Mouse (Mus musculus) heart, embryonic 15.5 days (tissue): ENCODE measurements around the gene Ndufv1. TPM values are rescaled to one million over a fixed set of nuclear protein-coding genes. Genes with fewer than 3 reads are reported as not detected.
"Not testable (repeated sequence)": the region's sequence is repeated elsewhere in the genome, so short reads cannot be mapped to it uniquely, and the experiment has no call there.

Experiments used
- ATAC-seq: fragments of 200-750 bp; cut with Nextera tagmentation; replicated peaks from 2 replicates; pipeline ENCODE4 v1.8.0; 2017; ENCODE audit warnings: low read depth, moderate TSS enrichment; ENCODE audit not compliant: insufficient number of reproducible peaks, insufficient read depth, low FRiP score
- H3K27ac ChIP-seq: fragments of 300-500 bp; sonication (generic); 2 replicates; pipeline ENCODE4 v1.5.1; 2015; ENCODE audit warnings: mild to moderate bottlenecking, inconsistent platforms
- H3K27me3 ChIP-seq: fragments of 300-500 bp; sonication (generic); 2 replicates; pipeline ENCODE4 v1.6.1; 2015; ENCODE audit warnings: inconsistent platforms
- H3K36me3 ChIP-seq: fragments of 300-500 bp; sonication (generic); 2 replicates; pipeline ENCODE4 v1.6.1; 2015; ENCODE audit warnings: mild to moderate bottlenecking, inconsistent platforms
- H3K4me1 ChIP-seq: fragments of 300-500 bp; sonication (generic); replicated peaks from 2 replicates; pipeline ENCODE4 v1.6.1; 2015; ENCODE audit warnings: inconsistent platforms
- H3K4me2 ChIP-seq: fragments of 300-500 bp; sonication (generic); 2 replicates; pipeline ENCODE4 v1.6.1; 2015; ENCODE audit warnings: inconsistent platforms, mild to moderate bottlenecking, moderate library complexity
- H3K4me3 ChIP-seq: fragments of 300-500 bp; sonication (generic); 2 replicates; pipeline ENCODE4 v1.5.1; 2015; ENCODE audit warnings: mild to moderate bottlenecking, inconsistent platforms
- H3K9ac ChIP-seq: fragments of 300-500 bp; sonication (generic); 2 replicates; pipeline ENCODE4 v1.6.1; 2015; ENCODE audit warnings: mild to moderate bottlenecking, inconsistent platforms
- H3K9me3 ChIP-seq: fragments of 300-500 bp; sonication (generic); replicated peaks from 2 replicates; pipeline ENCODE4 v1.6.1; 2016; ENCODE audit warnings: inconsistent platforms
- WGBS: fragments of 180-500 bp; shearing (Covaris S2); methylation state at CpG from one replicate; pipeline ENCODE4 v1.1.7; 2015; ENCODE audit warnings: mixed read lengths; 5-methylcytosine and 5-hydroxymethylcytosine counted together
- polyA plus RNA-seq: library from polyadenylated mRNA; unstranded; fragments of >200 nt; fragmentation: Nextera tagmentation; extraction: Ambion mirVana; gene quantifications from 2 replicates; pipeline ENCODE4 v1.2.1, GENCODE M21; 2015

The Ndufv1 gene
- 513 and 534 TPM in 2 replicates for polyA plus RNA-seq

GRCm38 (mm10) chr19:4012432-4013022, at the start of gene Ndufv1:
Gene Ndufv1 (minus strand): TSS chr19:4012806.
- H3K9me3 ChIP-seq: no peaks in the 10 kb centered on the region
- H3K4me3 ChIP-seq: peak within 1 kb of the TSS; percentile 77
- peak; percentile 99 for ATAC-seq
- no peaks in the 10 kb centered on the region for H3K27me3 ChIP-seq
- WGBS: under 1% methylated on average over 45 of the region's 45 CpGs
- peak within 1 kb of the TSS; percentile 82 for H3K9ac ChIP-seq
- peak within 1 kb of the TSS; percentile 62 for H3K4me2 ChIP-seq
- peak within 1 kb of the TSS; percentile 86 for H3K27ac ChIP-seq
- peaks cover 17% of the 10 kb centered on the region for H3K4me1 ChIP-seq
- peaks cover 31% of the 10 kb centered on the region for H3K36me3 ChIP-seq

- Histone ChIP-seq H3K4me3 (no peak overlapping the region), H3K27ac (no peak overlapping the region), H3K9me3 (no peaks in the 10 kb centered on the region), H3K36me3 (no peaks in the 10 kb centered on the region), H3K4me1 (peaks cover 14% of the 10 kb centered on the region), H3K27me3 (no peaks in the 10 kb centered on the region), H3K9ac (no peak overlapping the region), H3K4me2 (no peak overlapping the region)
- no peak for ATAC-seq
- WGBS: 80% methylated on average over 6 of the region's 6 CpGs
Observed at GRCm38 (mm10) chr19:4060899-4061465, 48.4 kb upstream of the Ndufv1 start.

- ATAC-seq, H3K27me3 ChIP-seq, H3K27ac ChIP-seq, H3K9ac ChIP-seq, H3K4me2 ChIP-seq, H3K4me3 ChIP-seq, H3K9me3 ChIP-seq, H3K36me3 ChIP-seq: not testable (repeated sequence)
- H3K4me1 ChIP-seq: peaks cover 21% of the 10 kb centered on the region
- WGBS: 88% methylated on average over 8 of the region's 8 CpGs
Observed at GRCm38 (mm10) chr19:4060044-4060898, 47.7 kb upstream of the Ndufv1 start.

GRCm38 (mm10) chr19:4059069-4059740, 46.6 kb upstream of the Ndufv1 start, which contains the start of gene Gstp3:
Gene Gstp3 (minus strand): TSS chr19:4059569.
- 69% methylated on average over 15 of the region's 15 CpGs for WGBS
- Histone ChIP-seq H3K36me3 (no peaks in the 10 kb centered on the region), H3K27ac (no peak within 1 kb of the TSS), H3K9ac (no peak within 1 kb of the TSS), H3K4me2 (no peak within 1 kb of the TSS), H3K27me3 (no peaks in the 10 kb centered on the region), H3K4me1 (peaks cover 21% of the 10 kb centered on the region), H3K9me3 (no peaks in the 10 kb centered on the region), H3K4me3 (no peak within 1 kb of the TSS)
- ATAC-seq: no peak

GRCm38 (mm10) chr19:4058581-4058980, 46.0 kb upstream of the Ndufv1 start:
- Histone ChIP-seq H3K4me2 (no peak overlapping the region), H3K9me3 (no peaks in the 10 kb centered on the region), H3K36me3 (no peaks in the 10 kb centered on the region), H3K27me3 (no peaks in the 10 kb centered on the region), H3K9ac (no peak overlapping the region), H3K4me3 (no peak overlapping the region), H3K4me1 (peaks cover 21% of the 10 kb centered on the region), H3K27ac (no peak overlapping the region)
- no peak for ATAC-seq
- WGBS: 92% methylated on average over 5 of the region's 5 CpGs

- Histone ChIP-seq H3K4me1 (peaks cover 21% of the 10 kb centered on the region), H3K4me3 (no peak overlapping the region), H3K9ac (no peak overlapping the region), H3K4me2 (no peak overlapping the region), H3K9me3 (no peaks in the 10 kb centered on the region), H3K27ac (no peak overlapping the region), H3K36me3 (no peaks in the 10 kb centered on the region), H3K27me3 (no peaks in the 10 kb centered on the region)
- ATAC-seq: no peak
- WGBS: 89% methylated on average over 7 of the region's 7 CpGs
Observed at GRCm38 (mm10) chr19:4057962-4058361, 45.4 kb upstream of the Ndufv1 start.

- H3K4me2 ChIP-seq: no peak overlapping the region
- WGBS: 84% methylated on average over 13 of the region's 13 CpGs
- ATAC-seq: no peak
- H3K4me3 ChIP-seq: no peak overlapping the region
- H3K27ac ChIP-seq: no peak overlapping the region
- no peak overlapping the region for H3K9ac ChIP-seq
- H3K36me3 ChIP-seq: no peaks in the 10 kb centered on the region
- peaks cover 21% of the 10 kb centered on the region for H3K4me1 ChIP-seq
- no peaks in the 10 kb centered on the region for H3K27me3 ChIP-seq
- H3K9me3 ChIP-seq: no peaks in the 10 kb centered on the region
Observed at GRCm38 (mm10) chr19:4057389-4057788, 44.8 kb upstream of the Ndufv1 start.

- Histone ChIP-seq H3K4me1 (peaks cover 21% of the 10 kb centered on the region), H3K9me3 (no peaks in the 10 kb centered on the region), H3K4me2 (no peak overlapping the region), H3K27me3 (no peaks in the 10 kb centered on the region), H3K27ac (0 out of 2 replicates have a peak overlapping the region, but pooled peaks have one; percentile 16), H3K9ac (no peak overlapping the region), H3K36me3 (no peaks in the 10 kb centered on the region), H3K4me3 (no peak overlapping the region)
- ATAC-seq: 0 out of 2 replicates have a peak, but pooled peaks have one; percentile 33
- WGBS: 41% methylated on average over 4 of the region's 4 CpGs
Observed at GRCm38 (mm10) chr19:4056727-4057126, 44.1 kb upstream of the Ndufv1 start.

- WGBS: 44% methylated on average over 15 of the region's 15 CpGs
- H3K36me3 ChIP-seq: no peaks in the 10 kb centered on the region
- H3K27me3 ChIP-seq: no peaks in the 10 kb centered on the region
- no peaks in the 10 kb centered on the region for H3K9me3 ChIP-seq
- no peak for ATAC-seq
- no peak overlapping the region for H3K4me3 ChIP-seq
- H3K27ac ChIP-seq: 0 out of 2 replicates have a peak overlapping the region, but pooled peaks have one; percentile 16
- H3K4me2 ChIP-seq: no peak overlapping the region
- H3K4me1 ChIP-seq: peaks cover 21% of the 10 kb centered on the region
- H3K9ac ChIP-seq: no peak overlapping the region
Observed at GRCm38 (mm10) chr19:4055947-4056693, 43.5 kb upstream of the Ndufv1 start.

- H3K27me3 ChIP-seq: no peaks in the 10 kb centered on the region
- no peak overlapping the region for H3K27ac ChIP-seq
- no peak for ATAC-seq
- H3K9ac ChIP-seq: no peak overlapping the region
- WGBS: 69% methylated on average over 8 of the region's 8 CpGs
- H3K4me3 ChIP-seq: no peak overlapping the region
- peaks cover 21% of the 10 kb centered on the region for H3K4me1 ChIP-seq
- H3K36me3 ChIP-seq: no peaks in the 10 kb centered on the region
- H3K4me2 ChIP-seq: no peak overlapping the region
- H3K9me3 ChIP-seq: no peaks in the 10 kb centered on the region
Observed at GRCm38 (mm10) chr19:4055216-4055946, 42.8 kb upstream of the Ndufv1 start.
